Mouse (Mus musculus) cerebellum, postnatal 36 days (tissue): ENCODE data around the gene Gstz1.
A peak's percentile ranks its signal among the peaks of the same experiment; 100 is the strongest.
"Not testable (repeated sequence)": the region's sequence is repeated elsewhere in the genome, so short reads cannot be mapped to it uniquely, and the experiment has no call there.

Experiments
- DNase-seq, 2 experiments: peaks; one replicate each; pipeline ENCODE4 v3.0.0; 2021 to 2022; ENCODE audit warnings: mixed read lengths in 2 of 2

Gstz1 gene

DNA sequence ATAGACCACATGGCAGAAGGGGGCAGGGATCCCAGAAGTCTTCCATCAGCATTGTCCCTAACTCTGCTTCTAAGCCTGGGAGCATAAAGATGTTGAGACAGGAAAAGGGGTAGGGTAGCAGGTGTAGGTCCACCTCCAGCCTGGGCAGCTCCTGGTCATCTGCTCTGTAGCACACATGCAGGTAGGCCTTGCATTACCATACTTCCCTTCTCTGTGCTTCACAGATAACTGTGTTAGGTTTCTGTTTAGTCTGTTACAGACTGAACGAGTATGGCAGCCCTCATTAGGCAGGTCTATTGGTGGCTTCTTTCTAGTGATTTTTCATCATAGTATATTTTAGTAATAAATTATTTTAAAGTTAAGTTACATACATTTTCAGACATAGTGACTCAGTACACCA, 13.3 kb downstream of the Gstz1 start:
- no peak for DNase-seq

DNA sequence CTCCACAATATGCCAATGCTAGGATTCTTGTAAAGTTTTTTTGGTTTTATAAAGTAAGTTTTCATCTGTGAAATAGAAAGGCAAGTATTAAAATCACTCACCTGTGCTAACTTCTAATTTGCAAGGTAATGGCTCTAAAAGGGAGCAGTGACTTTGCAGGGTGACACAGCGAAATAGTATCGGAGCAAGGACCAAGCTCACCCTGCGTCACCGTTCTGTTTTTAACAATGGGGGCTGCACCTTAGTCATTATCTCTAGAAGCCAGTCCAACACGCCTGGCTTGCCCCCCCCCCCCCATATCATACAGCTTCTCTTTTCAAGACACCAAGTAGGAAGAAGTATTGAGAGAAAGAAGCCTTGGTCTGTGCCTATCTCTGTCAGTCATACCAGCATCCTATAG, 13.8 kb downstream of the Gstz1 start:
- DNase-seq, result no peak

DNA sequence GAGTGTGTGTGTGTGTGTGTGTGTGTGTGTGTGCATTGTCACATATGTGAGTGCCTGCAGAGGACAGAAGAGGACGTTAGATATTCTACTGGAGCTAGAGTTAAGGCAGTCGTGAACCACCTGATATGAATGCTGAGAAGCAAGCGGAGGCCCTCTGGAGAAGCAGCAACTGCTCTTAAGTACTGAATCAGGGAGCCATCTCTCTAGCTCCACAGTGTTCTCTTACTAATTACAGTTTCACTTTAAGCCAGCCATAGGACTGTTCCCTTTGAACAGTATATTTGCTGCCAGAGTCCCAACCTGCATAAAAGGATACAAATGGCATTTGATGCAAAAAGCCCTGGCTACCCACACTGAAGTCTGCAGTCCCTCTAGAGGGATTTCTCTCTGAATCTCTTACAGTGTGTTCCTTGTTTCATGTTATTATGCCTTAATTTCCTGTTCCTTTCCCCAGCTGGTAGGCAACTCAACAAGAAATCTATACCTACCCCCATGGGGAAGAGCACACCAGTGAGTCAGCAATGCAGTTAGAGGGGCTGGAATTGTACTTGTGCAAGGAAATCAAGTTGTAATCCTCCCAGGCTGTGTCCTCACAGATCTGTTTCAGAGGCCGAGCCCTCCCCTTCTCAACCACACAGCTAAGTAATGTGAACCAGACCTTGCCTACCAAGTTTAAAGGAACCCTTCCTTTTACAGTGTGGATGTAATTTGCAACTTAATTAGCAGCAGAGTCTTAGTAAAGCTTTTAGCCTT, 28.4 kb downstream of the Gstz1 start:
- no peak for DNase-seq

GRCm38 (mm10) chr12:87177631-87178030, 30.7 kb downstream of the Gstz1 start:
- no peak for DNase-seq

- DNase-seq, result no peak
Observed at GRCm38 (mm10) chr12:87193008-87193407, 46.0 kb downstream of the Gstz1 start.

DNA sequence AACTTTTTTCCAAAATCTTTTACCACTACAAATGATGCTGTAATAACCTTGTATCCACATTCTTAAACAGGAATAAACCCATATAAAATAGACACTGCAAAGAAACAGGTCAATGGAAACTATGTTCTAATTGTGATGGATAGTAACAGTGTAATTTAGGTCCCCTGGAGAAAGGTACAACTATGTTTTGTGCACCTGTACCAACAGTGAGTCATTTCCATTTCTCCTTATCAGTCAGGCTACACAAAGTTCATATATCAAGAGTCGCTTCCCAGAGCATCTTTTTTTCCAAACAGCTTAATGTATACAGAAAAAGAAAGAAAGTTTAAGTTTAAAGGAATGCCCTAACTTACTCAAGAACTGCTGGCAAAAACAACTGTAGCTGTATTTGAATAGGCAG, 48.1 kb downstream of the Gstz1 start:
- no peak for DNase-seq

DNA sequence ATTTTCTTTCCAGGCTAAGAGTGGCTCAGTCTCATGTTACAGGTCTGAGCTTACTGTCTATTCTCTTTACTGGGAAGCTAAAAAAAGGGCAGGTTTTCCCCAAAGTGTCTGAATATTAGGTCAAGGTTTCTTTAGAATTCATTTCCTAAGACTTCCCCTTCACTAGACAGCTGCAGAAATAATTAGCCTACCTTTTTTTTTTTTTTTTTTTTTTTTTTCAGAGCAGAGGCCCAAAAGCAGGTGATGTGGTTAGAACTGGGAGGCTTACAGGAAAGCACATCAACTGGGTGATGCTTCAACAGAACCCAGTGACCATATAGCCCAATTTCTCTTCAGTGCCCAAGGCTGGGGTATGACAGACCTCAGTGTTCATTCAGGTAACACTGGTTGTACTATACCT, 49.3 kb downstream of the Gstz1 start:
- DNase-seq, result no peak

- DNase-seq, result no peak
Observed at GRCm38 (mm10) chr12:87198792-87199191, 51.8 kb downstream of the Gstz1 start.

DNA sequence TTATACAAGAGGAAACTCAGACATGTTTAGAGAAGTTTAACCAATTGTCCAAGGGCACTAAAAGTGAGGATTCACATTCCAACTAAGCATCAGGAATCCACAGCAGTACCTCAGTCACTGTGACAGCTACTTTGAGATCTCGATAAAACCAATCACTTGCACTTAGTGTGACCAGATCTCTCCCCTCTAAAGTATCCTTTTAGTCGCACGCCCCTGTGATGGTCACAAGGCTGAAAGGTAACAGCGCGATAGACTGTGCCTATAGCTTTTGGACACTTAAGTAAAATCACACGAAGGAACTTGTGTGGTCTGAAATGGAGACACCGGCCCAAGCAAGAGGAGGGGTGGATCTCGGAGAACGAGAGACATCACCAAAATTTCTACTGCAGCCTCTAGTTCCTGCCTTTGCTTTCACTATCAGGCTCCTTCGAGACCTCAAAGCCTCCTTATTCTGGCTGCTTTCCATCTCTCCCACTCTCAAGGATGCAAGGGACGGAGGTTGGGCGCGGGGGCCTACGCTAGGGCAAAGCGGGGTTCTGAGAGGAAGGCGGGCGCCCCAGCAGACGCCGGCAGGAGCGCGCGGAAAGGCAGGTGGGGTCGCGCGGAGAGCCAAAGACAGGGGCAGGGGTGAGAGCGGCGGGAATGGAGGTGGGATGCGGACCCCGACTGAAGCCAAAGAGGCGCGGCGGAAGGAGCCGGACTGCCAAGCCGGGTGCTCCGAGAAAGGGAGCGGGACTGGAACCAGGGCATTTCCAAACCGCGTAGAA, 52.4 kb downstream of the Gstz1 start, which contains the start of gene Samd15:
Gene Samd15 (plus strand): TSS at position 518 of the 767 bp plus-strand sequence.
- DNase-seq, result peak in 1 of 2 experiments; percentile 36

GRCm38 (mm10) chr12:87199973-87200586, 53.1 kb downstream of the Gstz1 start, which contains the start of gene Tmed8:
Gene Tmed8 (minus strand): TSS chr12:87200454.
- DNase-seq, result peak; percentile 71 to 81

DNA sequence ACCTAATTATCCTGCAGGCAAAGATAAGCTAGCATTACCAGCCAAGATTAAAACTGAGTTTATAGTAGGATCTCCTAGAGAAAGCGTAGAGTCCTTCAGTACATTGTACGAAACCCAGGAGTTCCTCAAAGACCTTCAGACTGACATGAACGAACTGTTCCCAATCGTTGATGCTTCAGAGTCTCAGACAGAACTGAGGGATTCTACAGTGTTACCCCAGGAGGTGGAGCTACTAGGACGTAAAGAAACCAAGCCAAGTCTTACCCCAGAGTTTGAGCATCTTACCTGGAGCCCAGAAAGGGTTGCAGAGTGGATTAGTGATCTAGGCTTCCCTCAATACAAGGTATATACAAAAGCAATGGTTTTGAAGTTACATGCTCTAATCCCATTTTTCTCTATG, 54.7 kb downstream of the Gstz1 start:
- no peak for DNase-seq

DNA sequence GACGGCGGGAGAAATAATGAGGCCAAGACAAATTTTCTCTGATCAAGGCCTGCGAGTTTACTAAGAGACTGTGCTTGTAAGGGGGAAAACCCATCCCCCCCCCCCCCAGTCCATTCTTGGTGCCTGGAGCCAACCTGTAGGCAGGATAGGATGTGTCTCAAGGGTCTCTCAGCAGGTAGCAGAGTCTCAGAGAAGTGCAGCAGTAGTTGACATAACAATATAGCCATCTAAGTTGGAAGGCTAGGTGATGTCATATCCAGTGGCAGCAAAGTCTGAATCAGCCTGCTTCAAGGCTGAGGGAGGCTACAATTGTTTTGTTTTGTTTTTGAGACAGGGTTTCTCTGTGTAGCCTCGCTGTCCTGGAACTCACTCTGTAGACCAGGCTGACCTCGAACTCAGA, 58.8 kb downstream of the Gstz1 start:
- not testable (repeated sequence) for DNase-seq

GRCm38 (mm10) chr12:87212844-87213606, 66.1 kb downstream of the Gstz1 start:
- no peak for DNase-seq
